Mouse (Mus musculus) neutrophil, adult 5-6 weeks (primary cell): Measurements from ENCODE around the gene Zfpl1. TPM values are rescaled to one million over a fixed set of nuclear protein-coding genes. Genes with fewer than 3 reads are reported as not detected.
A peak's percentile ranks its signal among the peaks of the same experiment; 100 is the strongest.
"Not testable (repeated sequence)": the region's sequence is repeated elsewhere in the genome, so short reads cannot be mapped to it uniquely, and the experiment has no call there.

ENCODE experiments used
- ATAC-seq: fragments of 151-379, 151-347 bp; 2 replicates; pipeline ENCODE4 v1.8.0; 2017; ENCODE audit warnings: mild to moderate bottlenecking, moderate TSS enrichment; ENCODE audit not compliant: insufficient number of reproducible peaks, poor library complexity, low FRiP score, severe bottlenecking; ENCODE audit errors: extremely low read depth
- total RNA-seq: library from RNA; stranded (forward); fragments of 200-1000 nt; gene quantifications from 2 replicates; pipeline ENCODE4 v1.2.3, GENCODE M21; 2017

Gene Zfpl1
- total RNA-seq, 1 experiment from 2014 or later: 52.8 TPM

- no peak for ATAC-seq
These were observed 21.7 kb downstream of the Zfpl1 start for GRCm38 (mm10) chr19:6063081-6063480.

DNA sequence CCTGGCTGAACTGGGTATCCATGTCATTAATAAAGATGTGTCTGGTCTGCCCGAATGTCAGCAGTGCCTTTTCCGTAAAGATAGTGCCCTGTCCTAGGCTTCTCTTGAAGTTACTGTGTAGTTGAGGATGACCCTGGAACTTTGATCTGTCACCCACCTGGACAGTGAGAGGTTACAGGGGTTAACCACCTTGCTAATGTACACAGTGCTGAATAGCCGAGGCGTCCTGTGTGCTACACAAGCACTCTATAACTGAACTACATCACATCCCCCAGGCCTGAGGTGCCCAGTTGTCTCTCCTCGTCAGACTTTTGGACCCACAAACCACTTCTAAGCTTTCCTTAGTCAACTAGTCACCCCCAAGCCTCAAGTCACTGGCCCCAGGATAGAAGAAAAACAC lies 22.3 kb downstream of the Zfpl1 start:
- no peak for ATAC-seq

DNA sequence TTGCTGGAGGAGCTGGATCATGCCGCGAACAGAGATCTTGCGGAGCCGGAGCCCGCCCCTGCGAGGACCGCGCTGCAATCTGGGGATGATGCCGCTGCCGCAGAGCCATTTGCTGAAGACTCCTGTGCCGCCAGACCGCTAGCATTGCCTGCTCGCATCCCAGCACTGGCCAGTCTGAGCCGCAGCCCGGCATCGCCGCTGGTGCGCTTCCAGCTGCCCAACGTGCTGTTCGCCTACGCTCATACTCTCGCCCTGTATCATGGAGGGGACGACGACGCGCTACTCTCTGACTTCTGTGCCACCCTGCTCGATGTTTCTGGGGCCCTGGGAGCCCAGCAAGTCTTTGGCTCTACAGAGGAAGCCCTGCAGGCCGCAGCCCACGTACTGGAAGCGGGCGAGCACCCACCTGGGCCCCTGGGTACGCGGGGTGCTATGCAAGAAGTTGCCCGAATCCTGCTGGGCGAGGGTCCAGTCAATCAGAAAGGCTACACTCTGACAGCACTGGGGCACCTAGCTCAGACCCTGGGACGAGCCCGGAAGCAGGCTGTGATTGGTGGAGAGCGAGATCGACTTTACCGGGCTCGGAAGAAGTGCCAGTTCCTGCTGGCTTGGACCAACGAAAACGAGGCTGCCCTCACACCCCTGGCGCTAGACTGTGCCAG lies 23.0 kb downstream of the Zfpl1 start:
- ATAC-seq: peak; percentile 11; the same call in 1 of the 2 replicates

DNA sequence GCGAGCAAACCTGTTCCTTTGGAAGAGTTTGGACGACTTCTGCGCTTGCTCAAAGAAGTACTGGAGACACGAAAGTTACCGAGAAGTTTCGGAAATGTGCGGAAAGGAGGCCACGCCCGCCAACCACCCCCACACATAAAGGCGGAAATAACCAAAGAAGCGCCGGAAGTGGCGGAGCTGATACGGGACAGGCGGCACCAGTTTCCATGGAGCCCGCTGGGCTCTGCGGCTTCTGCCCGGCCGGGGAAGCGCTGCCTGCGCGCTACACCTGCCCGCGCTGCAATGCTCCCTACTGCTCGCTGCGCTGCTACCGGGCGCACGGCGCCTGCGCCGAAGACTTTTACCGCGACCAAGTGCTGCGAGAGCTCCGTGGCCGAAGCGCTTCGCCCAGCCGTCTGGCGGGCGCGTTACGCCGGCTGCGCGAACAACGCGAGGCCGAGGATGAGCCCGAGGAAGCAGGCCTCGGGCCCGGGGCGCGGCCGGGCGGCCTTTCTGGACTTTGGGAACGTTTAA lies 23.7 kb downstream of the Zfpl1 start, which contains the start of gene Znhit2:
TSS of gene Znhit2 (plus strand) at position 172 of the 513 bp plus-strand sequence.
- peak; percentile 72 for ATAC-seq

DNA sequence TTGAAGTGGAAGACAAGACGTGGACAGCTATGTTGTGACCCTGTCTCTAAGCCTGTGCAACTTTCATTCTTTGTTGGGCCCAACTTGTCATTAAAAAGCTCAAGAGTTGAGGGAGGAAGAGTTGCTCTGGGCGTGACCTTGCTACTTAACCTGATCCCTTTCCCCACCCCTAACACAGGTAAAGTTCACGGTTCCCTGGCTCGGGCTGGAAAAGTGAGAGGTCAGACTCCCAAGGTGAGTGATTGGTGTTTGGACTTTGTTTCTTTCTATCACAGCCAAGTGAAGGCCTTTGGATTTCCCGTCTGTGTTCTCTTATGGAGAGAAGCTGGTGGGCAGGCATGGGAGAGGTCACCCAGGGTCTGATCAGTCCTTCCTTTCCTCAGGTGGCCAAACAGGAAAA lies 25.8 kb downstream of the Zfpl1 start:
- ATAC-seq: no peak

- no peak for ATAC-seq
These were observed 26.2 kb downstream of the Zfpl1 start for GRCm38 (mm10) chr19:6058513-6058912.

GRCm38 (mm10) chr19:6057313-6058096 lies 27.3 kb downstream of the Zfpl1 start, which contains the start of the genes Mrpl49 and Fau:
Mrpl49 (minus strand) TSS chr19:6057785.
Fau (plus strand) TSS chr19:6057844.
- peak; percentile 76 for ATAC-seq

GRCm38 (mm10) chr19:6056696-6057095 lies 28.1 kb downstream of the Zfpl1 start:
- ATAC-seq: no peak

- ATAC-seq: no peak
These were observed 30.5 kb downstream of the Zfpl1 start for GRCm38 (mm10) chr19:6054296-6054695.

- no peak for ATAC-seq
These were observed 32.2 kb downstream of the Zfpl1 start for GRCm38 (mm10) chr19:6052516-6052915.

DNA sequence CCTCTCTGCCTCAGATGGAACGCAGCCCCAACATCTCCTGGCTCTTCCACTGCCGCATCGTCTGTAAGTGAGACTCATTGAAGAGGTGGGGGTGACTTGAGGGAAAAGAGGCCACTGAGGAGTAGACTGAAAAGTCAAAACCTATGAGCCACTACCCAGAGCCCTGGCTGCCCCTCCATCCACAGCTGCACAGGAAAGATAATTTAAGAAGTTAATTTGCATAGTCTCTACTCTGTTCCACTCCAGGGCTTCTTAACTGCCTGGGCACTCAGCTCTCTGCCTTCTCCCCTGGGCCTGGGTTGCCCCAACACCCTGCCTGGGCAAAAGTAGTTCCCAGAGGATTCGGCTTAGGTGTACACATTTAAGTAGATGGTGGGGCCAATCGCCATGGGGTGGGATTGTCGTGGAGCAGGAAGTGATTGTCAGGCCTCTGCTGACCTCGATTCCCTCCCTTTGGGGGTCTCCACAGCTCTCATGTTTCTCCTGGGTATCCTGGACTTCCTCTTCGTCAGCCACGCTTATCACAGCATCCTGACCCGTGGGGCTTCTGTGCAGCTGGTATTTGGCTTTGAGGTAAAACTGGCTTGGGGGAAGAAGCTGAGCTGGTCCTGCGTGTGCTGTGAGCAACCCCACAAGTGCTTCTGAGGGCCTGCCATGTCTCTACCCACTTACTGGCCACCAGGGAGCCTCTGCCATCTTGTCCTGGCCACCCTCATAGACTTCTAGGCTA lies 35.9 kb downstream of the Zfpl1 start:
- ATAC-seq: peak; percentile 39

- no peak for ATAC-seq
These were observed 36.9 kb downstream of the Zfpl1 start for GRCm38 (mm10) chr19:6047899-6048166.

- ATAC-seq: no peak
These were observed 37.4 kb downstream of the Zfpl1 start for GRCm38 (mm10) chr19:6047154-6047898.

GRCm38 (mm10) chr19:6046294-6047153 lies 38.2 kb downstream of the Zfpl1 start, which contains the start of gene Syvn1:
Syvn1 (plus strand) TSS chr19:6046576.
- peak; percentile 82 for ATAC-seq

- ATAC-seq: no peak
These were observed 39.1 kb downstream of the Zfpl1 start for GRCm38 (mm10) chr19:6045366-6046293.

GRCm38 (mm10) chr19:6044102-6044501 lies 40.7 kb downstream of the Zfpl1 start:
- ATAC-seq: not testable (repeated sequence)

DNA sequence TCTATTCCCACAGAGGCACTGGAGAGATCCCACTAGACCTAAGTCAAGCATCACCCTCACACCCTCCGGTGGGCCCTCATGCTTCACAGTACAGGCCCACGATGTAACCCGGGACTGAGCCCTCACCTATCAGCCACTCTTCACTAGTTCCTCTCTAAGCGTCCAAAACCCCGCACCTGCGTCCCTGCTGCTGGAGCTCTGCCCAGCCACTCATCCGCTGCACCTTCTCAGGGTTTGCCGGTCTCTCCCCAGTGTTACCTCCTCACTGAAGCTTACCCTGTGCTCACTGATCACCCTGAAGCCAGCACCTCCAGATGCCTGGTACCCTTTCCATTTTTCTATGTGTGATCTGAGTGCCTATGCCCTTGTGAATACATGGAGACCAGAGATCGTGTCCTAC lies 42.5 kb downstream of the Zfpl1 start:
- ATAC-seq: no peak
